Mouse (Mus musculus) embryonic facial prominence, embryonic 14.5 days (tissue): ENCODE results near the gene Sox5. TPM values are rescaled to one million over a fixed set of nuclear protein-coding genes. Genes with fewer than 3 reads are reported as not detected.

Experiments used
- ATAC-seq: fragments of 200-750 bp; cut with Nextera tagmentation; 2 replicates; pipeline ENCODE4 v1.8.0; 2017; ENCODE audit warnings: low read depth, moderate number of reproducible peaks, moderate TSS enrichment
- DNase-seq: peaks from one replicate; pipeline ENCODE4 v3.0.0-alpha.2; 2015; ENCODE audit warnings: low spot score
- H3K27ac ChIP-seq: fragments of 300-500 bp; sonication (generic); replicated peaks from 2 replicates; pipeline ENCODE4 v1.5.1; 2014; ENCODE audit warnings: low read depth, mild to moderate bottlenecking, low read length, moderate library complexity
- H3K27me3 ChIP-seq: fragments of 300-500 bp; sonication (generic); replicated peaks from 2 replicates; pipeline ENCODE4 v1.6.1; 2014; ENCODE audit warnings: low read length; ENCODE audit not compliant: control insufficient read depth, insufficient read depth
- H3K36me3 ChIP-seq: fragments of 300-500 bp; sonication (generic); 2 replicates; pipeline ENCODE4 v1.6.1; 2014; ENCODE audit warnings: low read length, mixed read lengths; ENCODE audit not compliant: control insufficient read depth, insufficient read depth
- H3K4me1 ChIP-seq: fragments of 300-500 bp; sonication (generic); 2 replicates; pipeline ENCODE4 v1.6.1; 2014; ENCODE audit warnings: antibody characterized with exemption, low read length; ENCODE audit not compliant: control insufficient read depth, insufficient read depth
- H3K4me2 ChIP-seq: fragments of 300-500 bp; sonication (generic); 2 replicates; pipeline ENCODE4 v1.6.1; 2014; ENCODE audit warnings: low read depth, mild to moderate bottlenecking, low read length, moderate library complexity, mixed read lengths
- H3K4me3 ChIP-seq: fragments of 300-500 bp; sonication (generic); 2 replicates; pipeline ENCODE4 v1.5.1; 2014; ENCODE audit warnings: low read depth, mild to moderate bottlenecking, low read length
- H3K9ac ChIP-seq: fragments of 300-500 bp; sonication (generic); 2 replicates; pipeline ENCODE4 v1.6.1; 2014; ENCODE audit warnings: low read depth, mild to moderate bottlenecking, low read length, moderate library complexity, mixed read lengths
- H3K9me3 ChIP-seq: fragments of 300-500 bp; sonication (generic); 2 replicates; pipeline ENCODE4 v1.6.1; 2016; ENCODE audit warnings: low read length; ENCODE audit not compliant: control insufficient read depth
- WGBS: fragments of 180-500 bp; shearing (Covaris S2); extraction: QIAGEN DNeasy Blood & Tissue Kit; methylation state at CpG from one replicate; pipeline ENCODE4 v1.1.7; 2014; 5-methylcytosine and 5-hydroxymethylcytosine counted together
- polyA plus RNA-seq: library from polyadenylated mRNA; unstranded; fragments of >200 nt; fragmentation: Nextera tagmentation; extraction: Ambion mirVana; gene quantifications from 2 replicates; pipeline ENCODE4 v1.2.1, GENCODE M21; 2014

Sox5 gene
- polyA plus RNA-seq, 1 experiment from 2014 or later, result 10.8 TPM

- H3K9ac ChIP-seq, result no peak overlapping the region
- no peak overlapping the region for H3K27ac ChIP-seq
- no peak for ATAC-seq
- no peak overlapping the region for H3K4me2 ChIP-seq
- H3K4me1 ChIP-seq, result no peaks in the 10 kb centered on the region
- no peaks in the 10 kb centered on the region for H3K36me3 ChIP-seq
- DNase-seq, result peak; percentile 45
- no peak overlapping the region for H3K4me3 ChIP-seq
- 69% methylated on average over 7 of the region's 7 CpGs for WGBS
- no peaks in the 10 kb centered on the region for H3K27me3 ChIP-seq
- no peaks in the 10 kb centered on the region for H3K9me3 ChIP-seq
Measured at GRCm38 (mm10) chr6:144067491-144067890, 714.3 kb downstream of the Sox5 start.

GRCm38 (mm10) chr6:144062428-144062827 lies 719.3 kb downstream of the Sox5 start:
- Histone ChIP-seq H3K4me2 (no peak overlapping the region), H3K4me1 (no peaks in the 10 kb centered on the region), H3K9me3 (no peaks in the 10 kb centered on the region), H3K4me3 (no peak overlapping the region), H3K9ac (no peak overlapping the region), H3K36me3 (no peaks in the 10 kb centered on the region), H3K27ac (no peak overlapping the region), H3K27me3 (no peaks in the 10 kb centered on the region)
- WGBS, result 84% methylated on average over 8 of the region's 8 CpGs
- no peak for ATAC-seq
- DNase-seq, result no peak

DNA sequence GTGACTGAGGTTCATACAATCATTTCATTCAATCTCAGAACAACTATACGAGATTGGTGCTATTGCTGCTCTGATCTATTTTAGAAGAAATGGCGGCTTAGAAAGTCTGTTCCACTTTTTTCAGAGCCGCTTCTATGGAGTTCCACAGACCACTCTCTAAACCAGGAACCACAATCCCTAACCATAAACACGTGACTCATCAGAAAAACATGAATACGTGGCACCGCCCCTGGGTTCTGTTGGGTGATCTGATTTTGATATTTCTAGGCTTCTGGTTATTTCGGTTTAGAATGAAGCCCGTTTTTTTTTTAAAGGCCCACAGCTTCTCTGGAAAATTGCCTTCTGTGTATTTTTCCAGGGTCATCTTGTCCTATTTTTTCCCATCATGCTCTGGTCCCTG lies 720.0 kb downstream of the Sox5 start:
- Histone ChIP-seq H3K4me3 (no peak overlapping the region), H3K9me3 (no peaks in the 10 kb centered on the region), H3K27me3 (no peaks in the 10 kb centered on the region), H3K36me3 (no peaks in the 10 kb centered on the region), H3K9ac (no peak overlapping the region), H3K4me2 (no peak overlapping the region), H3K4me1 (no peaks in the 10 kb centered on the region), H3K27ac (no peak overlapping the region)
- no peak for ATAC-seq
- no peak for DNase-seq
- WGBS, result 75% methylated on average over 8 of the region's 8 CpGs

DNA sequence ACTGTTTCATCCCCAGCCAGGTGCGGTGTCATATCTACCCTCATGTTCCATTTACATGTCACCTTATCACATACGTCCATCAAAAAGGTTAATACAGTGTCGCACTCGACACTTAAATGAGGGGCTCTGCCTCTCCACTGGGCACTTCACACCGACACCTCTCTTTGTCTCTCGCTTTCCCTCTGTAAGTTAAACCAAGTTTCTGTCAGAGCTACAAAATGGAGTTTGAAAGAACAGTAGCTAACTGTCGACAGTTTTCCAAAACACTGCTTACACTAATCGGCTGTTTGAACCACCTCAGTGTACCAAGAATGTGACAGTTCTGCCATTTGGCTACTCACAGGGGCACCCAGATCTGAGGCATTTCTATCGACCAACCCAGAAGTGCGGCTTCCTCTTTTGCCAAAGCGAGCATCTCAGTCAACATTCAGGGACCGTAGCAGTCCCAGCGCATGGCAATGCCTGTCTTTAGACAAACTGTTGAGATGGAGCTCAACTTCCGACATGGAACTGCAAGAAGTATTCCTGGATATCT lies 724.6 kb downstream of the Sox5 start:
- Histone ChIP-seq H3K4me2 (no peak overlapping the region), H3K4me1 (peaks cover 13% of the 10 kb centered on the region; the same call in 1 of the 2 replicates), H3K9me3 (no peaks in the 10 kb centered on the region), H3K36me3 (no peaks in the 10 kb centered on the region), H3K9ac (no peak overlapping the region), H3K27ac (peak overlapping the region; percentile 80), H3K27me3 (no peaks in the 10 kb centered on the region), H3K4me3 (no peak overlapping the region)
- 63% methylated on average over 14 of the region's 14 CpGs for WGBS
- DNase-seq (no peak), ATAC-seq (no peak)

- Histone ChIP-seq H3K9ac (no peak overlapping the region), H3K9me3 (no peaks in the 10 kb centered on the region), H3K4me1 (peaks cover 13% of the 10 kb centered on the region; the same call in 1 of the 2 replicates), H3K36me3 (no peaks in the 10 kb centered on the region), H3K4me2 (no peak overlapping the region), H3K27ac (peak overlapping the region; percentile 80), H3K27me3 (no peaks in the 10 kb centered on the region), H3K4me3 (no peak overlapping the region)
- ATAC-seq (peak; percentile 89), DNase-seq (peak; percentile 89)
- 28% methylated on average over 10 of the region's 10 CpGs for WGBS
Measured at GRCm38 (mm10) chr6:144056252-144057097, 725.3 kb downstream of the Sox5 start.

DNA sequence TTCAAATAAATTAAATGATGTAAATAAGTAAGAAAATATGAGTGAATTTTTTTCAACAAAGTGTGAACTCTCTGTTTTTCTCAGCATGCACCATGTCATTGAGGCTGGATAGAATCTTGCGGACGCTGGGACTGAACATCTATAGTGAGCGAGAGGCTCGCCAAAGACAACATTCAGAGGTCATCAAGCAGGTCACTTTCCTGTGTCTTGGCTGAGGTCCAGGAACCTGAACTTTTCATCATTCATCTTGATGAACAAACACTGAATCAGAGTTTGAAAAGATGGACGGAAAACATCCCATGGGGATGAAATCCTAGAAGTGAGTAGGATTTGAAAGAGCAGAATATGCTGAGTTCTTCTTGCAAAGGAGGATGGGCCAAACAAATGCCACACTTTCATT lies 729.3 kb downstream of the Sox5 start:
- Histone ChIP-seq H3K9ac (no peak overlapping the region), H3K4me1 (peaks cover 13% of the 10 kb centered on the region; the same call in 1 of the 2 replicates), H3K9me3 (no peaks in the 10 kb centered on the region), H3K36me3 (no peaks in the 10 kb centered on the region), H3K27me3 (no peaks in the 10 kb centered on the region), H3K27ac (no peak overlapping the region), H3K4me2 (no peak overlapping the region), H3K4me3 (no peak overlapping the region)
- DNase-seq (peak; percentile 51), ATAC-seq (no peak)
- 56% methylated on average over 5 of the region's 5 CpGs for WGBS

- Histone ChIP-seq H3K27ac (no peak overlapping the region), H3K9me3 (no peaks in the 10 kb centered on the region), H3K4me1 (peaks cover 14% of the 10 kb centered on the region; the same call in 1 of the 2 replicates), H3K4me2 (no peak overlapping the region), H3K36me3 (no peaks in the 10 kb centered on the region), H3K9ac (no peak overlapping the region), H3K4me3 (no peak overlapping the region), H3K27me3 (no peaks in the 10 kb centered on the region)
- 93% methylated on average over 5 of the region's 5 CpGs for WGBS
- DNase-seq (no peak), ATAC-seq (no peak)
Measured at GRCm38 (mm10) chr6:144051316-144051715, 730.5 kb downstream of the Sox5 start.

GRCm38 (mm10) chr6:144048201-144048924 lies 733.4 kb downstream of the Sox5 start:
- ATAC-seq (no peak), DNase-seq (no peak)
- H3K4me3 ChIP-seq, result no peak overlapping the region
- H3K27me3 ChIP-seq, result no peaks in the 10 kb centered on the region
- peaks cover 12% of the 10 kb centered on the region for H3K4me1 ChIP-seq
- H3K9me3 ChIP-seq, result no peaks in the 10 kb centered on the region
- H3K4me2 ChIP-seq, result no peak overlapping the region
- 62% methylated on average over 3 of the region's 3 CpGs for WGBS
- no peak overlapping the region for H3K9ac ChIP-seq
- H3K27ac ChIP-seq, result no peak overlapping the region
- no peaks in the 10 kb centered on the region for H3K36me3 ChIP-seq
